ENCODE assay signal across 8 mouse cellular contexts in genomic region chr6:51580040-51580680, GRCm38 (mm10). TPM values are rescaled to one million over a fixed set of nuclear protein-coding genes. Genes with fewer than 3 reads are reported as not detected.
A peak's percentile ranks its signal among the peaks of the same experiment; 100 is the strongest.
DNase-seq lines count a peak whose midpoint lies in the region; ATAC-seq lines count a peak whose summit lies in the region.

No protein-coding gene starts in this region.

- WGBS in hindbrain, embryonic 11.5 days = 35% methylated on average over 18 of the region's 18 CpGs
- 16% methylated on average over 18 of the region's 18 CpGs for WGBS in lung, embryonic 16.5 days

- no peaks in the 10 kb centered on the region for H3K9me3 ChIP-seq in hindbrain, embryonic 11.5 days (ENCODE audit: control insufficient read depth, low read length)
- no peaks in the 10 kb centered on the region for H3K9me3 ChIP-seq in lung, embryonic 16.5 days (ENCODE audit: control insufficient read depth, low read length)

- no peaks in the 10 kb centered on the region; the same call in 1 of the 2 replicates for H3K4me1 ChIP-seq in hindbrain, embryonic 11.5 days (replicated peaks; ENCODE audit: control insufficient read depth, insufficient read depth, low read length)
- peaks cover 3% of the 10 kb centered on the region; the same call in 1 of the 2 replicates for H3K4me1 ChIP-seq in lung, embryonic 16.5 days (replicated peaks; ENCODE audit: control insufficient read depth, insufficient read depth, low read length)

- no peak overlapping the region for H3K4me3 ChIP-seq in hindbrain, embryonic 11.5 days (ENCODE audit: low read depth, low read length)
- H3K4me3 ChIP-seq in lung, embryonic 16.5 days (ENCODE audit: low read length) = no peak overlapping the region

- no peak overlapping the region for H3K27ac ChIP-seq in hindbrain, embryonic 11.5 days (ENCODE audit: low read depth, low read length)
- no peak overlapping the region for H3K27ac ChIP-seq in lung, embryonic 16.5 days (ENCODE audit: low read length)

- no peaks in the 10 kb centered on the region for H3K27me3 ChIP-seq in hindbrain, embryonic 11.5 days (ENCODE audit: control insufficient read depth, insufficient read depth, low read length)
- no peaks in the 10 kb centered on the region for H3K27me3 ChIP-seq in lung, embryonic 16.5 days (ENCODE audit: control insufficient read depth, insufficient read depth, low read depth, low read length)

- peak; percentile 83 for DNase-seq in MN1 (ENCODE audit: low spot score)
- DNase-seq in cerebellum, adult 8-10 months = peak; percentile 83
- DNase-seq in hindbrain, embryonic 11.5 days (ENCODE audit: low spot score) = peak; percentile 94
- peak; percentile 69 for DNase-seq in layer of hippocampus, adult 9-10 months (ENCODE audit: low spot score)
- DNase-seq in ovary, postnatal 14 days (ENCODE audit: low spot score) = peak; percentile 87
- DNase-seq in thymus, postnatal 0 days (ENCODE audit: low spot score) = peak; percentile 83

- no peak overlapping the region for H3K4me2 ChIP-seq in hindbrain, embryonic 11.5 days (replicated peaks; ENCODE audit: low read depth, low read length)
- H3K4me2 ChIP-seq in lung, embryonic 16.5 days (ENCODE audit: low read depth, low read length) = 0 out of 2 replicates have a peak overlapping the region, but pooled peaks have one; percentile 23

- H3K9ac ChIP-seq in hindbrain, embryonic 11.5 days (ENCODE audit: low read depth, low read length) = no peak overlapping the region
- no peak overlapping the region for H3K9ac ChIP-seq in lung, embryonic 16.5 days (ENCODE audit: low read length)

- ATAC-seq in frontal cortex, adult (ENCODE audit: low TSS enrichment) = peak; percentile 93
- peak; percentile 83 for ATAC-seq in hindbrain, embryonic 11.5 days (ENCODE audit: low FRiP score)
- ATAC-seq in lung, embryonic 16.5 days (ENCODE audit: low read depth) = peak; percentile 93

- no peaks in the 10 kb centered on the region for H3K36me3 ChIP-seq in hindbrain, embryonic 11.5 days (ENCODE audit: control insufficient read depth, insufficient read depth, low read length)
- H3K36me3 ChIP-seq in lung, embryonic 16.5 days (ENCODE audit: control insufficient read depth, insufficient read depth, low read length) = no peaks in the 10 kb centered on the region

RNA-seq across cellular contexts. Expression of gene Snx10, which starts 56.5 kb away (rescaled TPM):
- polyA plus RNA-seq in hindbrain, embryonic 11.5 days (2014; fragmentation: Nextera tagmentation; extraction: Ambion mirVana) = 45.3 and 47.6 TPM in 2 replicates
- polyA plus RNA-seq in lung, embryonic 16.5 days (2015; fragmentation: Nextera tagmentation; extraction: Ambion mirVana) = 14.1 and 14.4 TPM in 2 replicates
- 19.5 and 20.2 TPM in 2 replicates for polyA plus RNA-seq in thymus, postnatal 0 days (2015; fragmentation: Nextera tagmentation; extraction: Ambion mirVana)
